Mouse (Mus musculus) heart, postnatal 0 days (tissue): ENCODE data around the gene Gm13285.

ENCODE experiments used
- CTCF ChIP-seq: IDR thresholded peaks from 2 replicates; pipeline ENCODE4 v1.5.1; 2016; ENCODE audit warnings: antibody characterized with exemption, control low read depth, low read depth
- EP300 ChIP-seq: IDR thresholded peaks from 2 replicates; pipeline ENCODE4 v1.6.1; 2016; ENCODE audit warnings: antibody characterized with exemption, low read depth

- TF ChIP-seq CTCF = peak; percentile 37
- TF ChIP-seq EP300 = no peak
These were observed 31.1 kb downstream of the Gm13285 start for GRCm38 (mm10) chr4:88830523-88830922.
